Mouse (Mus musculus) left cerebral cortex, adult 9 months (tissue): ENCODE data around the gene Lmod3.

Experiments used
- DNase-seq, 2 experiments: peaks; one replicate each; pipeline ENCODE4 v3.0.0; 2022; ENCODE audit warnings: low spot score in 2 of 2

The Lmod3 gene

DNA sequence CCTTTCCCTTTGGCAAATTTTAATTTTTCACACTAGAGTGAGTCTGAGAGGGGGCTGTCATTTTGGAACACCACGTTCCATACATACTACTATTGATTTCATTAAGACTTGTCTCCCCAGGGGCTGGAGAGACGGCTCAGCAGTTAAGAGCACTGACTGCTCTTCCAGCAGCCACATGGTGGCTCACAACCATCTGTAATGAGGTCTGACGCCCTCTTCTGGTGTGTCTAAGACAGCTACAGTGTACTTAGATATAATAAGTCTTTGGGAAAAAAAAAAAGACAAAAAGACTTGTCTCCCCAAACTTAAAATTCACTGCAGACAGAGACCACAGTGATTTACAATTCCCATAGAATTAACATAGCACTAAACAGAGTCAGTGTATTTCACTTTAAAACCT, 52.1 kb downstream of the Lmod3 start:
- DNase-seq = no peak
